Mouse (Mus musculus) limb, embryonic 11.5 days (tissue): ENCODE results near the gene Nif3l1. TPM values are rescaled to one million over a fixed set of nuclear protein-coding genes. Genes with fewer than 3 reads are reported as not detected.

Experiments used
- ATAC-seq: fragments of 200-750 bp; cut with Nextera tagmentation; 2 replicates; pipeline ENCODE4 v1.8.0; 2017; ENCODE audit warnings: low read depth; ENCODE audit not compliant: insufficient number of reproducible peaks, low FRiP score, low TSS enrichment
- DNase-seq: peaks from one replicate; pipeline ENCODE4 v3.0.0-alpha.2; 2015; ENCODE audit warnings: low spot score
- H3K27ac ChIP-seq: fragments of 300-500 bp; sonication (generic); replicated peaks from 2 replicates; pipeline ENCODE4 v1.5.1; 2014; ENCODE audit warnings: low read depth, mild to moderate bottlenecking, low read length
- H3K27me3 ChIP-seq: fragments of 300-500 bp; sonication (generic); 2 replicates; pipeline ENCODE4 v1.6.1; 2014; ENCODE audit warnings: mild to moderate bottlenecking, low read length, mixed read lengths; ENCODE audit not compliant: control insufficient read depth, insufficient read depth
- H3K36me3 ChIP-seq: fragments of 300-500 bp; sonication (generic); 2 replicates; pipeline ENCODE4 v1.6.1; 2014; ENCODE audit warnings: mild to moderate bottlenecking, low read length, moderate library complexity, mixed read lengths; ENCODE audit not compliant: control insufficient read depth, insufficient read depth
- H3K4me1 ChIP-seq: fragments of 300-500 bp; sonication (generic); 2 replicates; pipeline ENCODE4 v1.6.1; 2014; ENCODE audit warnings: low read length, mixed read lengths; ENCODE audit not compliant: control insufficient read depth, insufficient read depth
- H3K4me2 ChIP-seq: fragments of 300-500 bp; sonication (generic); 2 replicates; pipeline ENCODE4 v1.6.1; 2014; ENCODE audit warnings: low read depth, mild to moderate bottlenecking, moderate library complexity; ENCODE audit not compliant: severe bottlenecking
- H3K4me3 ChIP-seq: fragments of 300-500 bp; sonication (generic); 2 replicates; pipeline ENCODE4 v1.5.1; 2014; ENCODE audit warnings: low read depth, low read length
- H3K9ac ChIP-seq: fragments of 300-500 bp; sonication (generic); 2 replicates; pipeline ENCODE4 v1.6.1; 2014; ENCODE audit warnings: mild to moderate bottlenecking, low read length
- H3K9me3 ChIP-seq: fragments of 300-500 bp; sonication (generic); 2 replicates; pipeline ENCODE4 v1.6.1; 2016; ENCODE audit warnings: low read length; ENCODE audit not compliant: control insufficient read depth
- WGBS: fragments of 180-500 bp; shearing (Covaris S2); extraction: QIAGEN DNeasy Blood & Tissue Kit; methylation state at CpG from one replicate; pipeline ENCODE4 v1.1.7; 2014; 5-methylcytosine and 5-hydroxymethylcytosine counted together
- polyA plus RNA-seq: library from polyadenylated mRNA; unstranded; fragments of >200 nt; fragmentation: Nextera tagmentation; extraction: Ambion mirVana; gene quantifications from 2 replicates; pipeline ENCODE4 v1.2.1, GENCODE M21; 2014

Nif3l1 gene
- polyA plus RNA-seq, 1 experiment from 2014 or later = 68.4 TPM

DNA sequence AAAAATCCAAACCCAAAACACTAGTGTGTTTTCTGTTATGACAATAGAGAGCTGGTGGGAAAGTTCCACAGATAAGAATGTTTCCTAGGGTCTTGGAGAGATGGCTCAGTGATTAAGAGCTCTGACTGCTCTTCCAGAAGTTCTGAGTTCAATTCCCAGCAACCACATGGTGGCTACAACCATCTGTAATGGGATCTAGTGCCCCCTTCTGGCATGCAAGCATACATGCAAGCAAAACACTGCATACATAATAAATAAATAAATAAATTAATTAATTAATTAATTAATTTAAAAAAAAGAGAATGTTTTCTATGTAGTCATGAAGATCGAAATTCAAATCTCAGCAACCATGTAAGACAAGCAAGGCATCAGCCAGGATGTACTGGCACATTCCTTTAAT, 53.8 kb downstream of the Nif3l1 start:
- no peak overlapping the region for H3K9ac ChIP-seq
- no peak overlapping the region for H3K4me2 ChIP-seq
- H3K4me3 ChIP-seq = no peak overlapping the region
- WGBS = 98% methylated on average over 1 of the region's 1 CpGs
- no peak overlapping the region for H3K27ac ChIP-seq
- H3K36me3 ChIP-seq = peaks cover 23% of the 10 kb centered on the region
- ATAC-seq (no peak), DNase-seq (no peak)
- no peaks in the 10 kb centered on the region for H3K27me3 ChIP-seq
- H3K4me1 ChIP-seq = peaks cover 6% of the 10 kb centered on the region
- H3K9me3 ChIP-seq = no peaks in the 10 kb centered on the region

DNA sequence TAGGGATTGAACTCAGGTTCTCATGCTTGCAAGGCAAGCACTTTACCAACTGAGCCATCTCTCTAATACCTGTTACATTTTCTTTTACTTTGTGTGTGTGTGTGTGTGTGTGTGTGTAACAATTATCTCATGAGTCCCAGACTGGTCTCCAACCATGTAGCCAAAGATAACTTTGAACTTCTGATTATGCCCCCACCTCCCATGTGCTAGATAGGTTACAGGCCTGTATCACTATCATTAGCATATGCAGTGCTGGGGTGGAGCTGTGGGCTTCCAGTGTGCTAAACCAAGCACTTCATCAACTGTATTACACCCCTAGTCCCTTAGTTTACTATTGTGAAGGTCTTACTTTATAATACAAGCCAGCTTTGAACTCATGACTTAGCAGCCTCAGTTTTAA, 58.2 kb downstream of the Nif3l1 start:
- H3K4me1 ChIP-seq = peaks cover 8% of the 10 kb centered on the region
- DNase-seq = no peak
- no peak overlapping the region for H3K27ac ChIP-seq
- no peaks in the 10 kb centered on the region for H3K27me3 ChIP-seq
- peaks cover 8% of the 10 kb centered on the region for H3K9me3 ChIP-seq
- H3K9ac ChIP-seq = no peak overlapping the region
- H3K4me2 ChIP-seq = peak overlapping the region; percentile 78; the same call in 1 of the 2 replicates
- 0 out of 2 replicates have a peak overlapping the region, but pooled peaks have one; percentile 3 for H3K4me3 ChIP-seq
- H3K36me3 ChIP-seq = peaks cover 10% of the 10 kb centered on the region; the same call in 1 of the 2 replicates
- ATAC-seq = no peak

DNA sequence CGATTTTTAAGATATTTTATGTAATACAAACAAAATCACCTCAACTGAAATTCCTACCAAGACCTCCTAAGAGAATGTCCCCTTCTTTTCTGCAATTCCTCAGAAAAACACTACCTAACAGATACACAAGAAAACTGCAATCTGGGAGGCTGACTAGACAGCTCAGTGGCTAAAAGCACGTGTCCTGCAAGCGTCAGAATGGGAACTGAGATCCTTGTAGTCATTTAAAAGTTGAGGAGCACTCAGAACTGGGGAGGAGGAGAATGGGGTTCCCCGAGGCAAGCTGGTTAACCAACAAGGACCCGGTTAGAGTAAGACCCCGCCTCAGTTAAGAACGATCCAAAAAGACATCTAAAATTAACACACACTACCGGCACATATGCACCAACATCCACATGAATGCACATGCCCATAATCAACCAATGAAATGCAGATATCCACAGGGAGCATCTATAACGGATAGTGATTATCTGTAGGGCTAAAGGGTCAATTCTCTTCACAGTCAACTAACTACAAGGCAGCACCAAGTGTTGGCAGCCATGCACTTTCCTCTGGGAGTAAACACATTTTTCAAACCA, 58.9 kb downstream of the Nif3l1 start:
- peaks cover 8% of the 10 kb centered on the region for H3K4me1 ChIP-seq
- H3K27me3 ChIP-seq = no peaks in the 10 kb centered on the region
- DNase-seq (no peak), ATAC-seq (no peak)
- no peak overlapping the region; the same call in 1 of the 2 replicates for H3K27ac ChIP-seq
- peak overlapping the region; percentile 98 for H3K4me3 ChIP-seq
- peak overlapping the region; percentile 89 for H3K9ac ChIP-seq
- peak overlapping the region; percentile 78 for H3K4me2 ChIP-seq
- peaks cover 9% of the 10 kb centered on the region for H3K9me3 ChIP-seq
- peaks cover 8% of the 10 kb centered on the region; the same call in 1 of the 2 replicates for H3K36me3 ChIP-seq
- 30% methylated on average over 9 of the region's 9 CpGs for WGBS

DNA sequence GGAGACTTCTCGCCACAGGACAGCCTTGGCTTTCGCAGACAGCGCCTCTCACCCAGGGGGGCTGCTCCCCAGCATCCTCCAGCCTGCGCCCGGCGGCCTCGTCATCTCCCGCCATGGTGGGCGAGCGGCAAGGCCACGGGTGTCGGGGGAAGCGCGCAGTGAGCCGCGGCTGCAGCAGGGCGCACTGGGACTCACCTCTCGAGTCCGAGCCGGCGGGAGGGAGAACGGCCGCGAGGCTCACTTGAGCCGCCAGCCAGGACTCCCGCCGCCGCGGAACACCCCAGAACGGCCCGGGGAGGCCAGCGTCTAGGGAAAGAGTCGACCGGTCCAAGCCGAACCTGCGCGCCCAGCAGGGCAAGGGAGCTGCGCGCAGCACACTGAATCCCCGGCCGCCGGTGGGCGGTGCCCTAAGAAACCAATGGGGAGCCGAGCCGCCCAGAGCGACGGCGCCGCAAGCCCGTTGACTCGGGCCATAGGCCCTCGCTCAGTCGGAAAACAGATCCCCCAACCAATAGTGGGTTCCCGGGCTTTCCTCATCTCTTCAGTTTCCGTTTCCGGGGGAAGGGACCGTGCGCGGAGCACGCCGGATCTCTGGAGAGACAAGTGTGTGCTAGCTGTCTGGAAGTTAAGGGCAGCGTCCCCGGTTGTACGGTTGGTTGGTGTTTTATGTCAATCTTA, 59.8 kb downstream of the Nif3l1 start, which contains the start of gene Orc2:
Gene Orc2 (minus strand): TSS at position 533 of the 678 bp plus-strand sequence.
- H3K9me3 ChIP-seq = peaks cover 12% of the 10 kb centered on the region
- peaks cover 8% of the 10 kb centered on the region for H3K4me1 ChIP-seq
- peak within 1 kb of the TSS; percentile 98 for H3K4me3 ChIP-seq
- under 1% methylated on average over 63 of the region's 64 CpGs for WGBS
- peak; percentile 98 for ATAC-seq
- H3K27ac ChIP-seq = peak within 1 kb of the TSS; percentile 17
- H3K27me3 ChIP-seq = no peaks in the 10 kb centered on the region
- H3K36me3 ChIP-seq = peaks cover 4% of the 10 kb centered on the region; the same call in 1 of the 2 replicates
- H3K4me2 ChIP-seq = peak within 1 kb of the TSS; percentile 78
- peak; percentile 88 for DNase-seq
- peak within 1 kb of the TSS; percentile 89 for H3K9ac ChIP-seq

DNA sequence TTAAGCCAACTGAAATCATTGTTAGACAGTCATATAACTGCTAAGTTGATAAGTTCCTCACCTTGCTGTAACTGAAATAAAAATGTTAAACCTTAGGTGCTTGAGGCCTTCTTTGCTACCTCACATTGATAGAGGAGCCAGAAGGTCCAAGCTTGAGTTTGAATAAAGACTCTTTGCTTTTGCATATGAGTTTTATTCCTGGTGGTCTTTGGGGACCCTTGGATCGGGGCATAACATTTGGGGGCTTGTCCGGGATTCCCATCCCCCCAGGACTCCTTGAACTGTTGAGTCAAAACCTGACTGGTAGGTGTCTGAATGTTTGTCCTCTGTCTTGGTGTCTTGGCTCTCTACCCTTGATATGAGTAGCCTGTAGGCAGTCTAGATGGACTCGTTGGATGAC, 62.3 kb downstream of the Nif3l1 start:
- Histone ChIP-seq H3K9me3 (peaks cover 12% of the 10 kb centered on the region), H3K36me3 (no peaks in the 10 kb centered on the region), H3K4me1 (peaks cover 8% of the 10 kb centered on the region), H3K9ac (no peak overlapping the region), H3K27me3 (no peaks in the 10 kb centered on the region), H3K4me2 (no peak overlapping the region), H3K4me3 (no peak overlapping the region), H3K27ac (no peak overlapping the region)
- DNase-seq (no peak), ATAC-seq (no peak)
- WGBS = 93% methylated on average over 3 of the region's 3 CpGs

Other genes starting within 250 kb of the Nif3l1 start
- gene Aox4, start 234.8 kb upstream of the Nif3l1 start, polyA plus RNA-seq = 0.08 and 0.30 TPM in 2 replicates
- 0.09 TPM in 1 of 2 replicates, not detected in the other for gene Aox2, start 166.8 kb upstream of the Nif3l1 start, polyA plus RNA-seq
- gene Bzw1, start 52.3 kb upstream of the Nif3l1 start, polyA plus RNA-seq = 499 and 502 TPM in 2 replicates
- gene Clk1, start 21.1 kb upstream of the Nif3l1 start, polyA plus RNA-seq = 166 and 176 TPM in 2 replicates
- 57.2 and 64.1 TPM in 2 replicates for gene Ppil3, start 335 bp downstream of the Nif3l1 start, polyA plus RNA-seq
- 53.6 and 56.7 TPM in 2 replicates for gene Orc2, start 60.0 kb downstream of the Nif3l1 start, polyA plus RNA-seq
- 6.5 and 7.0 TPM in 2 replicates for gene Fam126b, start 141.2 kb downstream of the Nif3l1 start, polyA plus RNA-seq
- gene Ndufb3, start 141.2 kb downstream of the Nif3l1 start, polyA plus RNA-seq = 144 and 149 TPM in 2 replicates